Mouse (Mus musculus) erythroid progenitor cell, adult 5-6 weeks (primary cell): ENCODE measurements at regions not wholly inside any gene's neighbourhood (a gene's known extent, or its start where the extent isn't known, plus 50 kb on each side); places are given as distances from the start of the nearest gene placed in this dataset.

ENCODE experiments used
- ATAC-seq: replicated peaks from 2 replicates; pipeline ENCODE4 v1.8.0; 2016; ENCODE audit warnings: moderate number of reproducible peaks, mild to moderate bottlenecking, moderate TSS enrichment, inconsistent platforms; ENCODE audit not compliant: poor library complexity, low FRiP score, severe bottlenecking

DNA sequence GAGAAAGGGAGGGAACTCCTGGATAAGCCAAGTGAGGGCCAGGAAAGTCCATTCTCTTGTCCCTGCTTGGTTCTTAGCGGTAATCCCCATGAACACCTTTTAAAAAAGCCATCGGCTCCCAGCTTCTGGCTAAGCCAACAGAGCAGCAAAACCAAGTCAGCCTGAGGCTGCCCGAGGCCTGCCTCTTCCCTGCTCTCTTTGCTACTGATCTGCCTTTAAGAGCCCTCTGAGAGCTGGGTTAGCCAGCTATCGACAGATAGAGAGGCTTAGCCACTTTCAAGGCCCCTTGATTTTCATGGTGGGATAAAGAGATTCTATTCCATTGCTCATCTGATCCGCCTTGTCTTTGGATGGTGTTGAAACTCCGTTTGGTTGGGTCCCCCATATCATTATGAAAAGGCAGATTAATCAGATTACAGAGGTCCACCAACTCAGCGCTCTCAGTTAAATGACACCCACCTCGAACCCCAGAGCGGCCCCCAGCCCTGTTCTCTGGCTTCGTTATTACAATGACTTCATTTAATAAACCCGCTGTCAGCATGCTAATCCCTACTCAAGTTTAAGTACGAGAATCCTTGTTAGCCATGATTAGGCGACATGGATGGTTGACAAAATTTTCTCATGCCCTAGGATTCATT is 66.1 kb downstream of the Slc4a3 start:
- ATAC-seq = no peak

- no peak for ATAC-seq
Observed at GRCm38 (mm10) chr1:75613206-75613605, 67.1 kb downstream of the Slc4a3 start.

DNA sequence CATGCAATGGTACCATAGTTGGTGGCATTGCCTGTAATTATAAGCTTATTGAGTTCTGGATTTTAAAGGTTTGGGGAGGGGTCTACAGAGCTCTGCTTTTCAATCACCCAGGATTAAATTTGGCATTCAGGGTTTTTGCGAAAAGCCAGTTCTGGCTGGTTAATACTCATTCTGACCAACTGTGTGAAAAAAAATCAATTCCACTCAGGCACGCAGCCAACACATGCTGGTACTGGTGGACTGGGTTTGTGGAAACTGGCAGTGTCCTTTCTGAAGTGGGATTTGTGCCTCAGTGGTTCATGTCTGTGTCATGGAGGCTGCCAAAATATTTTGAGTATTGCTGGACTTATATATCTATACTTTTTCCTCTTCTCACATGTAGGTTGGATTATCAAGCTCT is 70.9 kb downstream of the Slc4a3 start:
- ATAC-seq = no peak

DNA sequence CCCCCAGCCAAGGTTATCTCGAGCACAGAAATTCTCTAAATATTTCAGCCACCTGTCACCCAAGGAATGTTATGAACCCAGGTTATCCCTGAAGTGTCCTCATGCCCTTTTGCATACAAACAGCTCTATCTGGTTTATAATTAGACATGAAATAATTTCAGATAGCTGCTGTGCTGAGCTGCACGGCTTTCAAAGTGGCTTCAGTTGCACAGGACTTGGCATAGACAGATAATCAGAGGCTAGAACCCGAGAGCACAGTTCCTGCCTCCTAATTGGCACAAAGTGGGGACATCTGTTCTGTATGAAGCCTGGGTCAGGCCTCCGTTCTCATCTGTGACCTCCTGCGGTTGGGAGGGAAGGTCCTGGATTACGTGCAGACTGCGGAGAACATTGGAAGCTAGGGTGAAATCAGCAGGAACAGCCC is 72.3 kb downstream of the Slc4a3 start:
- ATAC-seq = no peak

DNA sequence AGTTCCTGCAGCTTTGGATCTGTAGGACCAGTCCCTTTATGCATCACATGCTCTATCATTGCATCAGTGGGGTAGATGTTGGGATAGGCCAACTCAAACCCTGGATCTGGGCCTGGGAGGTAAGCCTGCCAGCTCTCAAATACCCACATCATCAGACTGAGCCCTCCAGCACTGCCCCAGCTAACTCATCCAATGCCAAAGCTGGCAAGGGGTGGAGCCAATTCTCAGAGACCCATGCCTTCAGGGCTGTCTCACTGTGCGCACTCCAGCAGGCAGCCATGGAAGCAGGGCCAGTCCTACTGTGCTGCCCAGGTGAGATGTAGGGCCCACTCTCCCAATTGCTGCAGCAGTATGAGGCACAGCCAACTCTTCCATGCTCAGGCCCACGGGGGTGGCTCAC is 84.2 kb downstream of the Slc4a3 start:
- ATAC-seq = no peak

GRCm38 (mm10) chr1:75631729-75632128 is 85.7 kb downstream of the Slc4a3 start:
- ATAC-seq = no peak

- no peak for ATAC-seq
Observed at GRCm38 (mm10) chr1:75635591-75635990, 89.5 kb downstream of the Slc4a3 start.

DNA sequence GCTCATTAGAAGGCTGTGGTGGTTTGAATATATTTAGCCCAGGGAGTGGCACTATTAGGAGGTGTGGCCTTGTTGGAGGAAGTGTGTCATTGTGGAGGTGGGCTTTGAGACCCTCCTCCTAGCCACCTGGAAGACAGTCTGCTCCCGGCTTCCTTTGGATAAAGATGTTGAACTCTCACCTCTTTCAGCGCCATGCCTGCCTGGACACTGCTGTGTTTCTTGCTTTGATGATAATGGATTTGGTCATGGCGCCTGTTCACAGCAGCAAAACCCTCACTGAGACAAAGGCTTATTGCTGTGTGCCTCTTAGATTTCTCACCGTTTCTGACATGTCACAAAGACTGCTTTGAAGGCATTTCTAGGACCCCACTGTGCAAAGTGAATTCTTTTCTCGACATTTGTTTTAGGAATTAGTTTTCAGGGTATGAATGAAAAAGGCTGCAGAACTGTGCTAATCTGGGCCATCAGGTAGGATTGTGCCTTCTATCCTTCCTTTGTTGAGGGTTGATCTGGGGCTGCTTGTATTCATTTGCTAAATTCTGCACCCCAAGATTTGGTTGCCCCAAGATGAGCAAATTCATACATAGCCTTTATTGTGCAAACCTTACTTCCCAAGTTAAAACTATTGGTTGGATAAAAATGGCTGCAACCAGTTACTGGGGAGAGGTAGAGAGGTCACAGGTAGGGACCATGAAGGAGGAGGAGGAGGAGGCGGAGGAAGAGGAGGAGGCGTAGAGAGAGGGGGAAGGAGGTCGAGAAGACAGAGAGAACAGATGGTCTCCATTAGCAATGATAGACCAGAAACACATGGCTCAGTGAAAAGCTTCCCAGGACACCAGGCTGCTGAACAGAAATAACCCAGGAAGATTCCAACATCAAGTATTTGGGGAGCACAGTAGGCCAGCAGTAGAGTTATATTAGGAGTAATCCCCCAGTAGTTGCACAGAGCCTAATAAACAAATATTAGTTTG is 93.2 kb downstream of the Slc4a3 start:
- no peak for ATAC-seq

DNA sequence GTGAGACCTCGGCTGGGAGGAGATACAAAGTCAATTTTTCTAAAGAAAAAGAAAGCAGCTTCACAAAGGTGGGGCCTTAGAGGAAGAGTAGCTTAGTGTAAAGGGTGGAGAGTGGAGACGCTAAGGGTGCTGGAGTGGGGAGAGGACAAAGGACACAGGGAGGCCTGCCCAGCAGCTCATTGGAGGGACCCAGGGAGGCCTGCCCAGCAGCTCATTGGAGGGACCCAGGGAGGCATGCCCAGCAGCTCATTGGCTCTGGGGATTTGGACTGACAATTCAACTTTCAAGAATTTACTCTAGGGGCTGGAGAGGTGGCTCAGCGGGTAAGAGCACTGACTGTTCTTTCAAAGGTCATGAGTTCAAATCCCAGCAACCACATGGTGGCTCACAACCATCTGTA is 96.4 kb downstream of the Slc4a3 start:
- no peak for ATAC-seq

DNA sequence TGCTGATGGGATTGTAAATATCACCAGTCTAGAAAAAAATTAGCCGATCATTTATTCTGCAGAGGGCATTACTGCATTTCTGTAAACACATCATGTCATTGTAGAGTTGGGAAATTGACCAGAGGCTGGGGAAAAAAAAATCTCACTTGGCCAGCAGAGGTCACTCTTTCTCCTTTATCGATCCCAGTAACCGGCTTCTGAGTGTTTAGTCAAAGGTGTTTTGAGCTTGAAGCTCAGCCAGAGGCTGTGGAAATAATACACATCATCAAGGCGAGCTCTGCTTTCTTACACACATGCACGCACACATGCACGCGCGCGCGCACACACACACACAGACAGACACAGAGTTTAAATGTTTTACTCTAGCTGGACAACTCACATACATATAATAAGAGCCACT is 106.5 kb downstream of the Slc4a3 start:
- ATAC-seq = no peak

GRCm38 (mm10) chr1:75652987-75653573 is 107.0 kb downstream of the Slc4a3 start:
- no peak for ATAC-seq

DNA sequence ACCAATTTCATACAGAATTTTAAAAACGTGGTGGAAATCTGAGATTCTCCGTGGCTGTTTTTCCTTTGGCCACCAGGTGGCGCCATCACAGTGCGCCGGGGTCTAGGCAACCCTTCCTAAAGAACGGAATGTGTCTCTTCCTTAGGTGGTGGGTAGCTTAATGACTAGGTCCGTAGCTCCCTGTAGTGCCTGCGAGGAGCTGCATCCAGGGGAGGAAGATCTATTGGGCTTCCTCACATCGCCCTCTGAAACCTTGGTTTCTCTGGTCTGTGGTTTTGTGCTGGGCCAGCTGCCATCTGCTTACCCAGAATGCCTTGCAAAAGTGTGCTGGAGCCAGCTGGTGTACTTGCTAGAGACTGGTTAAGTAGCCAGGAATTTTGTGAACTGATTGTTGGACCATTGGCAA is 107.6 kb downstream of the Slc4a3 start:
- ATAC-seq = no peak

GRCm38 (mm10) chr1:75656592-75656991 is 110.5 kb downstream of the Slc4a3 start:
- ATAC-seq = no peak

DNA sequence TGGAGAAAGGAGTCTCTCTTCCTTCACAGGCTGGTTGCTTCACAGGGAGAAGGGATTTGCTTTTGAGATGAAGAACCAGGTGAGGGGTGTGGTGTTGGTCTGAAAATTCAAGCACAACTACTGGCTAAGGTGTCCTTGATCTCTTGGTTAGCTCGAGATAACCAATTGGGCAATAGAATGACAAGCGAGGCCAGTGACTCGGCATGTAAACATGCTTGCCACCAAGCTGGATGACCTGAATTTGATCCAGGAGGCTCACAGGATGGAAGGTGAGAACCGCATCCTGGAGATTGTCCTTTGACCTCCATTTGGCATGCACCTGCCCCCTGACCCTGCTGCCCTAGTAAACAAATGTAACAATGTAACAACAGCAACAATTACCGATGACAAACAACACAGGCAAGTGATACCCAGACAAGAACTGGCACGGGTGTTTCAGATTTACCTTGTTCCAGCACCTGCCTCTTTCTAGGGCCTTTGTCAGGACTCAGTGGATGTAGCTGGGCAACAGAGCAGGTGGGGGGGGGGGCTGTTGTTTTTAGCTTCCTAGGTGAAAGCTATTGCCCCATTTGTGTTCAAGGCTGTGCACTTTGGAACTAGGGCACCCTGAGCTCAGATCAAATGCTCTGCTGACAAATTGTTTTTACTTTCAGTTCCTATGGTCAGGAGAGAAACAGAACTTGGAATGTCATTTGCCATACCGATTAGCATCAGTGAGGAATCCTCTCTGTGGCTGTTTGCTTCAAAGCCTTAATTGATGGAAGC is 114.5 kb downstream of the Slc4a3 start:
- no peak for ATAC-seq

- ATAC-seq = no peak
Observed at GRCm38 (mm10) chr1:75662141-75662990, 116.3 kb downstream of the Slc4a3 start.

- ATAC-seq = no peak
Observed at GRCm38 (mm10) chr1:75667736-75668269, 121.7 kb downstream of the Slc4a3 start.

DNA sequence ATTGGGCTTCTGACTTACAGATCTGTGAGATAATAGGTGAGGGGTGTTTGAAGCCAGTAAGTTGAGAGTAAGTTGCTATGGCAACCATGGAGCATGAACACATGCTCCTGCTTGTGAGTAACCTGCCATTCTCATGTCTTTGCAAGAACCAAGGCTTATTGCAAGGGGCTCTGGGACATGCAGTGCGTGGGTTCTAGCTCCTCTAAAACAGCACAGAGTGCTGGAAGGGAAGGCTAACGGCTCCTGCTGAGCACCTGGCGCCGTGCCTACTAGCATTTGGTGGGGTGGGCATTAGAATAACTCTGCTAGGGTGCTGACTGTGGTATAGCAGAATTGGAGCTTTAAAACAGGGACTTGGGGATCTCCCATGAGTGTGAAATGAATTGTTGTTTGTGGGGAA is 130.2 kb downstream of the Slc4a3 start:
- no peak for ATAC-seq

GRCm38 (mm10) chr1:75677695-75678094 is 131.6 kb downstream of the Slc4a3 start:
- no peak for ATAC-seq

DNA sequence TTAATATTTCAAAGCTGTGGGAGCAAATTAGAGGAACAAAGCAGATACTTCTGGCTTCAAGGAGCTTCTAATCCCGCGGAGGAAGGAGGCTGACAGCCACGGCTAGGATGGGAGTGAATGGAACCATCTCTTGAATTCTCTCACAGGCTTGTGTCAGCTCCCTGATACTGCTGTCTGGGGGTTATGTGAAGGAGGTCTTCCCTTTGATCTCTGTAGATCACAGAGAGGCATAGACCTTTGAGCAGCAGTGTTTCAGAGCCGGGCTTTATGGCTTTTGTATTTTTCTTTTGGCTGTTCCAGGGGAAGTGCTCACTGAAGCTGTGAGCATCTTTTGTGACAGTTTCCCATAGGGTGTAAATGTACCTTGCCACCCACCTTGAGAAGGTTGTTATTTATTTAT is 132.2 kb downstream of the Slc4a3 start:
- no peak for ATAC-seq
